Mouse (Mus musculus): ENCODE measurements around the gene Pagr1b. TPM values are rescaled to one million over a fixed set of nuclear protein-coding genes. Genes with fewer than 3 reads are reported as not detected.

The Pagr1b gene
- polyA plus RNA-seq, 1 experiment from 2014 or later, result 0.31 TPM

DNA sequence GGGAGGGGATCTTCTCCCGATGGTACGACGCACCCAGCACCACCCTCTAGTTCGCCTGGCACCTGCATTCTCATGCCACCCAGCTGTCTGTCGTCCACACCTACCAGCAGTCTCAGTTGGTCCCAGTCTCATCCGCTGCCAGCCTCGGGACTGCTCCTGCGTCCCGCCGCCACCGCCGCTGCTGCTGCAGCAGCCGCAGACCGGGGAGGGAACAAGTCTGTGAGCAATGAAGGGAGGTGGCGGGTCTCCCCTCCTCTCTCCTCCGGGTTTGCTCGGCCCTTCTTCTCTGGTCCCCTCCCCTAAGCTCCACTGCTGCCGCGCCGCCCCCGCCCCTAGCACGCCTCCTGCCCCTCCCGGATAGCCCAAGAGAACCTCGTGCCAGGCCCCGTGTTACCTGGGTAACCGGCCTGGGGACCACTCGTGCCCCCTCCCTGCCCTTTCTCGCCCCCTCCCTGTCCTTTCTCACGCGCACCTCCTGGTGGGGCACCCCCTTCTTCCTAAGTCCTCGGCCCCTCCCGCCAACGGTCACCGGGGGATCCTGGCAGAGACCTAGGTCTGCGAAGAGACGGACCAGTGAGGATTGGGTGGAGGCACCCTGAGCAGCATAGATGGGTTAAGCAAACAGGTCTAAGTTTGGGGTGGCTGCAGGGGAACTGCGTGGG lies 4.7 kb upstream of the Pagr1b start, which contains the start of the genes Gm42742 and Prrt2:
Gene Gm42742 (minus strand): TSS at position 197 of the 662 bp plus-strand sequence.
Gene Prrt2 (minus strand): TSS at position 311 of the 662 bp plus-strand sequence.
- Histone ChIP-seq H3K4me2 (ENCODE audit: low read length) (peak within 1 kb of the TSS; percentile 91), H3K36me3 (ENCODE audit: control insufficient read depth, insufficient read depth, low read length) (peaks cover 14% of the 10 kb centered on the region; the same call in 1 of the 2 replicates), H3K27ac (ENCODE audit: low read depth, low read length) (peak within 1 kb of the TSS; percentile 89), H3K9ac (ENCODE audit: low read depth, low read length) (peak within 1 kb of the TSS; percentile 83), H3K27me3 (replicated peaks; ENCODE audit: control insufficient read depth, insufficient read depth, low read length) (no peaks in the 10 kb centered on the region), H3K4me3 (ENCODE audit: low read length) (peak within 1 kb of the TSS; percentile 59), H3K4me1 (ENCODE audit: control insufficient read depth, insufficient read depth, low read depth, low read length) (peaks cover 62% of the 10 kb centered on the region), H3K9me3 (ENCODE audit: control insufficient read depth, low read length) (no peaks in the 10 kb centered on the region)
- 1% methylated on average over 36 of the region's 37 CpGs for WGBS
- ATAC-seq, result peak; percentile 25

DNA sequence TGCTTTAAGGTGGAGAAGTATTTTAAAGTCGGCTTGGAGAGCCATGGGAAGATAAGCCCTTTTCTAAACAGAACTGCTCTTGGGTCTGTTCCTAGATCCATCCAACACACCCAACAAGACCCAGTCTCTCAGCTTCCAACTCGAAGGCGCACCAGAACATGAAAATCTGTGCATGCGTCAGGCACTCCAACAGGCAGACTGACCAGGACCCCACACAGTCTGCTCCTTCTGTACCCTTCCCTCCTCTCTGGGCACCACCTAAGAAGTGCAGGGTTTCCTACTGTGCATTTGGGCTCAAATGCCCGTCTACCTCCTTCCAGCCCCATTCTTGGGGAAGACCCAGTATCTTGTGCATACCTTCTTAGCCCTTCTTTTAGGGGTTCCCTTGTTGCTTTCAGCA lies 4.2 kb upstream of the Pagr1b start:
- Histone ChIP-seq H3K9me3 (ENCODE audit: control insufficient read depth, low read length) (no peaks in the 10 kb centered on the region), H3K27me3 (replicated peaks; ENCODE audit: control insufficient read depth, insufficient read depth, low read length) (no peaks in the 10 kb centered on the region), H3K27ac (ENCODE audit: low read depth, low read length) (peak overlapping the region; percentile 89), H3K4me2 (ENCODE audit: low read length) (peak overlapping the region; percentile 91), H3K9ac (ENCODE audit: low read depth, low read length) (peak overlapping the region; percentile 83), H3K36me3 (ENCODE audit: control insufficient read depth, insufficient read depth, low read length) (peaks cover 14% of the 10 kb centered on the region; the same call in 1 of the 2 replicates), H3K4me3 (ENCODE audit: low read length) (peak overlapping the region; percentile 59), H3K4me1 (ENCODE audit: control insufficient read depth, insufficient read depth, low read depth, low read length) (peaks cover 67% of the 10 kb centered on the region)
- ATAC-seq, result no peak
- 22% methylated on average over 5 of the region's 5 CpGs for WGBS

DNA sequence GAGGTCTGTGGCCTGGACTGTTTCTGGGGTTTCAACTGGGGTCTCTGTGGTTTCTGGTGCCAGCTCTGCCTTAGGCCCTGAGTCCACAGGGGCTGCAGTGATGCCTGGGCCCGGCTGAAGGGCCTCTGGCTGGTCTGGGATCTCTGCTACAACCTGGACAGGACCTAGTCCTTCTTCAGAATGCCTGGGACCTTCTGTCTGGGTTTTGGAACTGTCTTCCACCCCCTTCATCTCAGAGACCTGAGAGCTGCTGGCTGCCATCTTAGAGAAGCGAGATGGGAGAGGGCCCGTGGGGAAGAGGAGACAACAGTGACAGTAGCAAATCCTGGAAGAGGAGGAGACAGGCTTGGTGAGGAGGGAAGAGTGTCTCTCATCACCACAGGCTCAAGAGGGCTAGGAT lies 3.7 kb upstream of the Pagr1b start:
- Histone ChIP-seq H3K4me2 (ENCODE audit: low read length) (peak overlapping the region; percentile 91), H3K4me3 (ENCODE audit: low read length) (peak overlapping the region; percentile 59), H3K4me1 (ENCODE audit: control insufficient read depth, insufficient read depth, low read depth, low read length) (peaks cover 67% of the 10 kb centered on the region), H3K27ac (ENCODE audit: low read depth, low read length) (peak overlapping the region; percentile 21; the same call in 1 of the 2 replicates), H3K9ac (ENCODE audit: low read depth, low read length) (peak overlapping the region; percentile 83), H3K9me3 (ENCODE audit: control insufficient read depth, low read length) (no peaks in the 10 kb centered on the region), H3K27me3 (replicated peaks; ENCODE audit: control insufficient read depth, insufficient read depth, low read length) (no peaks in the 10 kb centered on the region), H3K36me3 (ENCODE audit: control insufficient read depth, insufficient read depth, low read length) (peaks cover 14% of the 10 kb centered on the region)
- ATAC-seq, result no peak
- WGBS, result 44% methylated on average over 3 of the region's 3 CpGs

DNA sequence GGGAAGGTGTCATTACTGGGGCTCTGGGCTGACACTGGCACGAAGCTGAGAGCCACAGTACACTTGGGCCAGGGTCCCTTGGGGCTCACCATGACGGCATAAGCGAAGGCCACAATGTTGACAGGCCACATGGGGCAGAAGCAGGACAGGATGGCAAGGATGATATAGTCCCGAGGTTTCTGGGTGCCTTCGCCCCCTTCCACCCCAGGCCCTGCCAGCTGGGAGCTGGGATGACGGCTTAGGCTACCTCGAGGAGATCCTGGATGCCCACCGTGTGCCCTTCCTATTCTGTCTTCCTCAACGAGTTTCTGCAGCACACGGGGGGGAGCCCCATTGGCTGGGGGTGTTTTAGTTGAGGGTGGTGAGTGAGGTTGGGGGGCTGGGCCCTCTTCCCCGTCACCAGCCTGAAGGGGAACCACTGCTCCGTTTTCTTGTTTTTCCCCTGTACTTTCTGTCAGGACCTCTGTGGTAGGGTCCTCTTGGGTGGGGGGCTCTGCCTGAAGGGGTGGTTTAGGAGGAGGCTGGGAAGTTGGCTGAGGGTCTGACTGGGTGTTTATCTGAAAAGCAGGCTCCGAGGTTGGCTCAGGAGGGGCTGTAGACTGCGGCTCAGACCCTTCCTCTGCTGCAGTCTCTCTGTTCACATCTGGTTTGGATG lies 3.1 kb upstream of the Pagr1b start:
- Histone ChIP-seq H3K9me3 (ENCODE audit: control insufficient read depth, low read length) (no peaks in the 10 kb centered on the region), H3K27ac (ENCODE audit: low read depth, low read length) (peak overlapping the region; percentile 21; the same call in 1 of the 2 replicates), H3K4me2 (ENCODE audit: low read length) (peak overlapping the region; percentile 91), H3K4me1 (ENCODE audit: control insufficient read depth, insufficient read depth, low read depth, low read length) (peaks cover 64% of the 10 kb centered on the region), H3K27me3 (replicated peaks; ENCODE audit: control insufficient read depth, insufficient read depth, low read length) (no peaks in the 10 kb centered on the region), H3K36me3 (ENCODE audit: control insufficient read depth, insufficient read depth, low read length) (peaks cover 14% of the 10 kb centered on the region), H3K9ac (ENCODE audit: low read depth, low read length) (peak overlapping the region; percentile 83), H3K4me3 (ENCODE audit: low read length) (peak overlapping the region; percentile 59)
- no peak for ATAC-seq
- 80% methylated on average over 14 of the region's 14 CpGs for WGBS

DNA sequence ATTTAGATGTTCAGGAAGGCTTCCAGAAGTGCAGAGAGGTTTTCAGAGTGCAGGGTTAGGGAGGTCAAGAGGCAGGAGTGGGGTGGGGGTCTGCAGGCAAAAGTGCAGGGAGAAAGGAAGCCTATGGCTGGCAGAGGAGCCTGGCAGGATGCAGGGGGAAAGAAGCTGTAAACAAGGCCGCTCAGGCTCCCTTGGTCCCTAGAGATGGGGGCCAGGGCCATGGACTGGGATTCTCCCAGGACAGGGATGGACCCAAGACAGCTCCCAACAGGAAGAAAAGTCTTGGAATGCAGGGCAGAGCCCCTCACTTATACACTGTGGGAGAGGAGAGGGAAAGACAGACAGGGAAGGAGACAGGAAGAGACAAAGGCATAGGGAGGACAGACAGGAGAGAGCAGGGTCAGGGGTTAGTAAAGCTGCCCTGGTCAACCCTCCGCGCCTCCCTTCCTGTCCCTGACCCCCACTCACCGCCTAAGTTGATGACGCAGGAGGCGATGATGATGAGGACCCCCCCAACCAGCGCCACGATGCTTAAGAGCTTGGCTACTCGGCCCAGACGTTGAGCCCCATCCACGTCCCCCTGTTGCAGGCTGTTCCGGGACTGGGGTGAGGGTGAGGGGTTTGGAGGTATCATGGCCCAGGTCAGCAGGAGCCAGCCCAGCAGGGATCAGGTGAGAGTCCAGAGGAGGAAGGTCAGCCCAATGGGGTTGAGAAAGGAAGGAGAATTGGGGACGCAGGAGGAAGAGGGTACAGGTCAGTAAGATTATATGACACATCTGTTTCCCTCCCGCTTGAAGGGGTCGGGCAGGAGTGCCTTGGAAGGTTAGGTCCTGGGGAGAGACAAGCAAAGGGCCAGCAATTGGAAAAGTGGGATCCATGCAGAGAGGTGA lies 2.4 kb upstream of the Pagr1b start:
- ATAC-seq, result no peak
- Histone ChIP-seq H3K36me3 (ENCODE audit: control insufficient read depth, insufficient read depth, low read length) (peaks cover 14% of the 10 kb centered on the region), H3K4me1 (ENCODE audit: control insufficient read depth, insufficient read depth, low read depth, low read length) (peaks cover 61% of the 10 kb centered on the region), H3K4me3 (ENCODE audit: low read length) (no peak overlapping the region), H3K9me3 (ENCODE audit: control insufficient read depth, low read length) (no peaks in the 10 kb centered on the region), H3K9ac (ENCODE audit: low read depth, low read length) (peak overlapping the region; percentile 12), H3K27me3 (replicated peaks; ENCODE audit: control insufficient read depth, insufficient read depth, low read length) (no peaks in the 10 kb centered on the region), H3K27ac (ENCODE audit: low read depth, low read length) (no peak overlapping the region), H3K4me2 (ENCODE audit: low read length) (peak overlapping the region; percentile 91)
- 86% methylated on average over 15 of the region's 15 CpGs for WGBS

DNA sequence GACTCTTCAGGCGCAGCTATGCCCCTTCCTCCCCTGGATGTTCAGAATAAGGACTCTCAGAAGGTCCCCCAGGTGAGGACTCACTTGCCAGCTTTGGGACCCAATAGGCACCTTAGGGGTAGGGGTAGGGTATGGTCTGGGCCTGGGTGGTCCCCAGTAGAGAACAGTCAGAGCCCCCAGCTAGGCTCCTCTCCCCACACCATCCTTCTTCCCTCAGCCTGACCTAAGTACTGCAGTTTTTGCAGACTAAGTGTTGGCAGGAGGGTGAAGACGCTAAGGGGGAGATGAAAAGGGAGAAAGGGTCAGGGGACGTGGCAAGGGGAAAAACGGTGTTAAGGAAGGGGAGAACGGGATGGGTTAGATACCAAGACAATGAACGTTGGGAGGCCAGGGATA lies 1.7 kb upstream of the Pagr1b start:
- Histone ChIP-seq H3K36me3 (ENCODE audit: control insufficient read depth, insufficient read depth, low read length) (peaks cover 8% of the 10 kb centered on the region), H3K4me2 (ENCODE audit: low read length) (peak overlapping the region; percentile 33), H3K27ac (ENCODE audit: low read depth, low read length) (peak overlapping the region; percentile 49; the same call in 1 of the 2 replicates), H3K9me3 (ENCODE audit: control insufficient read depth, low read length) (no peaks in the 10 kb centered on the region), H3K9ac (ENCODE audit: low read depth, low read length) (peak overlapping the region; percentile 39), H3K4me3 (ENCODE audit: low read length) (no peak overlapping the region), H3K4me1 (ENCODE audit: control insufficient read depth, insufficient read depth, low read depth, low read length) (peaks cover 54% of the 10 kb centered on the region), H3K27me3 (replicated peaks; ENCODE audit: control insufficient read depth, insufficient read depth, low read length) (no peaks in the 10 kb centered on the region)
- WGBS, result 56% methylated on average over 6 of the region's 6 CpGs
- ATAC-seq, result no peak

DNA sequence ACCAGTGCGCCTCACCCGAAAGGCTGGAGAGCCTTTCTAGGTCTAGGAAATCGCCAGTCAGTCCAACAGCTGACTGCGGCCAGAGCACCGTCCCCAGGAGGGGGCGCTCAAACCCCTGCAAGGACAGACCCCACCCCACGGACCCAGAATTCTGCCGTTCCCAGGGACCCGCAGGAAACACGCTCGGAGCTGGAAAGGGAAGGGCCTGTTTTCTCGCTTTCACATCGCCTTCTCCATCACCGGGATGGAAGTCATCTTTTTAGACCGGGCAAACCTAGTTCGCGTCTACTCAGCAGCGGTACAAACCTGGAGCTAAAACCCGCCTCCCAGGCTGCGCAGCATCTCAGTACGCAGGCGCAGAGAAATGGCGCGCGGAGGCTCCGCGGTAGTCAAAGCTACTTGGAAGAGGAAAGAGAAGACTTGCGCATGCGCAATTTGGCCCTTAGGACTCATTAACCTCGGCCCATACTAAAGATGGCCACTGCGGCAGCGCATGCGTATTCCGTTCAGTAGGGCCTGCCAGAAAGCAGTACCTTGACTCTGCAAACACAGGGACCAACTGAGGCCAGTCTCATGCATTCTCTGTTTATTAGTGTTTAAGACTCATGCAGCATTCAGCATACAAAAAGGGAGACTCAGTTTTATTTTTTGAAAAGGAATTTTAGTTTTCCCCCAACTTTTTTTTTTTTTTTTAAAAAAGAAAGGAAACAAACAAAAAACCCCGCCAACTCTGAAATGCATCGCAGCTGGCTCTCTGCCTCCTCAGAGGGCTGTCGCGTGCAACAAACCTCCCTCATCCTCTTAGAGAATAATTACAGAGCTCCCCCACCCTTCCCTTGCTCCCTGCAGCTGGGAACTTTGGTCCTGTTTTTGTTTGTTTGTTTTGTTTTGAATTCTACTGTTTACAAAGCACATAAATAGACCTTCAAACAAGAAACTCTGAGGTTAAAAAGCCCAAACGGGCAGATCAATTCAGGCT lies 976 bp upstream of the Pagr1b start, which contains the start of gene Pagr1a:
Gene Pagr1a (minus strand): TSS at position 382 of the 979 bp plus-strand sequence.
- H3K27me3 ChIP-seq (replicated peaks; ENCODE audit: control insufficient read depth, insufficient read depth, low read length), result no peaks in the 10 kb centered on the region
- H3K4me3 ChIP-seq (ENCODE audit: low read length), result peak within 1 kb of the TSS; percentile 64
- WGBS, result 2% methylated on average over 39 of the region's 39 CpGs
- H3K9me3 ChIP-seq (ENCODE audit: control insufficient read depth, low read length), result no peaks in the 10 kb centered on the region
- H3K4me1 ChIP-seq (ENCODE audit: control insufficient read depth, insufficient read depth, low read depth, low read length), result peaks cover 52% of the 10 kb centered on the region
- peak within 1 kb of the TSS; percentile 83 for H3K4me2 ChIP-seq (ENCODE audit: low read length)
- H3K9ac ChIP-seq (ENCODE audit: low read depth, low read length), result peak within 1 kb of the TSS; percentile 87
- ATAC-seq, result peak; percentile 81
- peak within 1 kb of the TSS; percentile 96 for H3K27ac ChIP-seq (ENCODE audit: low read depth, low read length)
- peaks cover 2% of the 10 kb centered on the region for H3K36me3 ChIP-seq (ENCODE audit: control insufficient read depth, insufficient read depth, low read length)

DNA sequence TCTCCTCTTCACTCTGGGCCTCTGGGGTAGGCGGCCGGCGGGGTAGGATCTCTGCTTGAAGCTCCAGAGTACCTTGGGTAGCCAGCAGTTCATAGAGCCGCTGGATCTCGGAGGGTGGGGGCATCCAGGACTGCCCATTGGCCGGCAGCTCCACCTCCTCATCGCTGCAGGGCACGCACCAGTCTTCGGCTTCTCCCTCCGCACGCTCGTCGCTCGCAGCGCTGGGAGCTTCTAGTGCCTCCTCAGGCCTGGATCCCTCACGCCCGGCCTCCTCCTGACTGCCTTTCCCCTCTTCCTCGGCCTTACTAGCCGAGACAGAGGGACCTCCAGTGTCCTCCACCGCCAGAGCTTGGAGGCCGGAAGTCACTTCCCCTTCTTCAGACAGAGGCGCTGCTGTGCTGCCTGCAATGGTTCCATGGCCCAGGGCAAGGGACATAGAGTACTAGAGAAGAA lies 228 bp upstream of the Pagr1b start:
- Histone ChIP-seq H3K27me3 (replicated peaks; ENCODE audit: control insufficient read depth, insufficient read depth, low read length) (no peaks in the 10 kb centered on the region), H3K4me3 (ENCODE audit: low read length) (peak overlapping the region; percentile 64), H3K9me3 (ENCODE audit: control insufficient read depth, low read length) (no peaks in the 10 kb centered on the region), H3K27ac (ENCODE audit: low read depth, low read length) (peak overlapping the region; percentile 96), H3K4me1 (ENCODE audit: control insufficient read depth, insufficient read depth, low read depth, low read length) (peaks cover 51% of the 10 kb centered on the region), H3K36me3 (ENCODE audit: control insufficient read depth, insufficient read depth, low read length) (no peaks in the 10 kb centered on the region; the same call in 1 of the 2 replicates), H3K9ac (ENCODE audit: low read depth, low read length) (peak overlapping the region; percentile 87), H3K4me2 (ENCODE audit: low read length) (peak overlapping the region; percentile 83)
- under 1% methylated on average over 20 of the region's 22 CpGs for WGBS
- ATAC-seq, result peak; percentile 38

Measured in hindbrain, embryonic 16.5 days (tissue).